Mouse (Mus musculus): ENCODE measurements around the gene Psen1. TPM values are rescaled to one million over a fixed set of nuclear protein-coding genes. Genes with fewer than 3 reads are reported as not detected.

Psen1 gene
- 36.5 and 50.0 TPM in 2 replicates for polyA plus RNA-seq (2015; fragmentation: Nextera tagmentation; extraction: Ambion mirVana)

DNA sequence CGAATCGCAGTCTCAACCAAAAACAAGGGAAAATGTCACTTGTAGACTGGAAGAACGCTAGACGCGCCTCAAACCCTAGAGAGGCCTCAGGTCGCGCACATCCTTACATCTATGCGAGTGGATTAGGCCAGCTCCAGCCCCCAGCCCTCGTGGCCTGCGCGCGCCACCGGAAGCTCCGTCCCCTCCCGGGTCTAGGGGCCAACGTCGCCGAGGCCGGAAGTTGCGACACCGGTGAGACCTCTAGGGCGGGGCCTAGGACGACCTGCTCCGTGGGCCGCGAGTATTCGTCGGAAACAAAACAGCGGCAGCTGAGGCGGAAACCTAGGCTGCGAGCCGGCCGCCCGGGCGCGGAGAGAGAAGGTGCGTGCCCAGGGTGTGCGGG is at the start of gene Psen1:
Psen1 (plus strand) TSS at position 219 of the 382 bp plus-strand sequence.

DNA sequence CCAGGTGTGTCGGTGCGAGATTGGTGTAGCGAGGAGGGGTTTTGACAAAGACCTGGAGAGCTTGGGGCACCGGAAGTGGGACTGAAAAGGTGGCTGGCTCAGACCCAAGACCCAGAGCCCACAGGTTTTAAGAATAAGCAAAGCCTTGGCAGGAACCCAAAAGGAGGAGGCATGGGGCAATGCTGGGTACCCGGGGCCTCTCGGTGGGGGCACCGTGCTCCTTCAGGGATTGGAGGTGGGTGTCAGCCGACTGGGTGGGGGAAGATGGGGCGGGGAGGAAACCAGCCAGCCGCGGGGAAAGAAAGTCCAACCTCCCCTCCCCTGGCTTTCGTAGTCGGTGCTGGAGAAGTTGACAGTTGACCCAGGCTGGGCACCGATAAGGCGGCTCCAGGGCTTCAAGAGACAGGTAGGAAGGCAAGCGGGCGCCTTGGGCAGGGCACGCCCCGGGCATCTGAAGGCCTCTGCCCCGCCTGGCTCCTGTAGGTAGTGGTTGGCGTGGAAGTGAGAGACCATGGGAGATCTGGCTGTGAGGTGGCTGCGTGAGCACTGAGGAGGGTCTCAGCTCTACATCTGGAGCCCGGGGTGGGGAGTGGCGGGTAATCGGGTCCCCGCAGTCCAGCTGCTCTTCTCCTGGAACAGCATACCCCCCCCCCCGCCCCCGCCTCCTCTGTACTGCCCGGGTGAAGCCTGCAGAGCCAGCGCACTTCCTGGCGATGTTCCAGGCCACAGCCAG is 75.5 kb downstream of the Psen1 start, which contains the start of gene Papln:
Papln (plus strand) TSS at position 324 of the 733 bp plus-strand sequence.

Other genes starting within 250 kb of the Psen1 start
- 4.3 and 11.5 TPM in 2 replicates for gene Dpf3, start 200.4 kb upstream of the Psen1 start, polyA plus RNA-seq (2015; fragmentation: Nextera tagmentation; extraction: Ambion mirVana)
- 35.6 and 66.0 TPM in 2 replicates for gene Dcaf4, start 167.7 kb upstream of the Psen1 start, polyA plus RNA-seq (2015; fragmentation: Nextera tagmentation; extraction: Ambion mirVana)
- gene Zfyve1, start 90.9 kb upstream of the Psen1 start, polyA plus RNA-seq (2015; fragmentation: Nextera tagmentation; extraction: Ambion mirVana), result 12.0 and 21.5 TPM in 2 replicates
- gene Rbm25, start 56.9 kb upstream of the Psen1 start, polyA plus RNA-seq (2015; fragmentation: Nextera tagmentation; extraction: Ambion mirVana), result 88.1 and 146 TPM in 2 replicates
- 0.63 and 0.79 TPM in 2 replicates for gene Papln, start 75.5 kb downstream of the Psen1 start, polyA plus RNA-seq (2015; fragmentation: Nextera tagmentation; extraction: Ambion mirVana)
- gene Numb, start 233.8 kb downstream of the Psen1 start, polyA plus RNA-seq (2015; fragmentation: Nextera tagmentation; extraction: Ambion mirVana), result 16.5 and 21.9 TPM in 2 replicates

Data from adrenal gland, postnatal 0 days (tissue).